Mouse (Mus musculus) forebrain, embryonic 14.5 days (tissue): ENCODE measurements at regions not wholly inside any gene's neighbourhood (a gene's known extent, or its start where the extent isn't known, plus 50 kb on each side); places are given as distances from the start of the nearest gene placed in this dataset.

ENCODE experiments used
- ATAC-seq: fragments of 200-750 bp; cut with Nextera tagmentation; 2 replicates; pipeline ENCODE4 v1.8.0; 2017; ENCODE audit warnings: mild to moderate bottlenecking, moderate library complexity
- DNase-seq: peaks from one replicate; pipeline ENCODE4 v3.0.0-alpha.2; 2015; ENCODE audit warnings: low spot score
- H3K27ac ChIP-seq: fragments of 300-500 bp; sonication (generic); 2 replicates; pipeline ENCODE4 v1.5.1; 2014; ENCODE audit warnings: low read depth, mild to moderate bottlenecking, control low read depth, low read length, moderate library complexity
- H3K27me3 ChIP-seq: fragments of 300-500 bp; sonication (generic); replicated peaks from 2 replicates; pipeline ENCODE4 v1.6.1; 2014; ENCODE audit warnings: low read length, control low read depth, mixed read lengths; ENCODE audit not compliant: control insufficient read depth, insufficient read depth
- H3K36me3 ChIP-seq: fragments of 300-500 bp; sonication (generic); 2 replicates; pipeline ENCODE4 v1.6.1; 2014; ENCODE audit warnings: low read length, control low read depth; ENCODE audit not compliant: control insufficient read depth, insufficient read depth
- H3K4me1 ChIP-seq: fragments of 300-500 bp; sonication (generic); 2 replicates; pipeline ENCODE4 v1.6.1; 2014; ENCODE audit warnings: antibody characterized with exemption, low read length, control low read depth; ENCODE audit not compliant: control insufficient read depth, insufficient read depth
- H3K4me2 ChIP-seq: fragments of 300-500 bp; sonication (generic); 2 replicates; pipeline ENCODE4 v1.6.1; 2014; ENCODE audit warnings: mild to moderate bottlenecking, control low read depth, low read length
- H3K4me3 ChIP-seq: fragments of 300-500 bp; sonication (generic); 2 replicates; pipeline ENCODE4 v1.5.1; 2014; ENCODE audit warnings: low read depth, low read length, control low read depth
- H3K9ac ChIP-seq: fragments of 300-500 bp; sonication (generic); 2 replicates; pipeline ENCODE4 v1.6.1; 2014; ENCODE audit warnings: mild to moderate bottlenecking, low read length, control low read depth, moderate library complexity
- H3K9me3 ChIP-seq: fragments of 300-500 bp; sonication (generic); replicated peaks from 2 replicates; pipeline ENCODE4 v1.6.1; 2016; ENCODE audit warnings: low read length, control low read depth, mixed read lengths; ENCODE audit not compliant: control insufficient read depth
- WGBS: fragments of 180-500 bp; shearing (Covaris S2); extraction: QIAGEN DNeasy Blood & Tissue Kit; methylation state at CpG from one replicate; pipeline ENCODE4 v1.1.7; 2014; 5-methylcytosine and 5-hydroxymethylcytosine counted together

GRCm38 (mm10) chr6:44210901-44211300 lies 544.8 kb upstream of the Tpk1 start:
- Histone ChIP-seq H3K4me2 (no peak overlapping the region), H3K4me3 (no peak overlapping the region), H3K9ac (no peak overlapping the region), H3K9me3 (no peaks in the 10 kb centered on the region), H3K27ac (no peak overlapping the region), H3K4me1 (no peaks in the 10 kb centered on the region), H3K27me3 (no peaks in the 10 kb centered on the region), H3K36me3 (no peaks in the 10 kb centered on the region)
- DNase-seq (no peak), ATAC-seq (no peak)
- WGBS: 66% methylated on average over 1 of the region's 1 CpGs

DNA sequence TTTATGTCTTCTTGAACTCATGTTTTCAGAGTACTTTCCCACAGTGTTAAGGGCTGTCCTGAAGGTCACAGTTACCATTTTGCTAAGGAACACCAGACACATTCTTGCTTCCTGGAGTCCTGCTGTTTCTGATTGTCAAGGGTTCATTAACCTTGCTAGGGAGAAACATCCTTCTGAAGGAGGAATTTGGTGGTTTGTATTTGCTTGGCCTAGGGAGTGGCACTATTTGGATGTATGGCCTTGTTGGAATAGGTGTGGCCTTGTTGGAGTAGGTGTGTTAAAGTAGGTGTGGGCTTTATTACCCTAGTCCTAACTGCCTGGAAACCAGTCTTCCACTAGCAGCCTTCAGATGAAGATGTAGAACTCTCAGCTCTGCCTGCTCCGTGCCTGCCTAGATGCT lies 538.4 kb upstream of the Tpk1 start:
- H3K36me3 ChIP-seq: no peaks in the 10 kb centered on the region
- H3K9ac ChIP-seq: no peak overlapping the region
- no peaks in the 10 kb centered on the region for H3K4me1 ChIP-seq
- WGBS: 94% methylated on average over 1 of the region's 1 CpGs
- no peaks in the 10 kb centered on the region for H3K9me3 ChIP-seq
- H3K27ac ChIP-seq: no peak overlapping the region
- no peaks in the 10 kb centered on the region for H3K27me3 ChIP-seq
- no peak for DNase-seq
- ATAC-seq: no peak
- no peak overlapping the region for H3K4me2 ChIP-seq
- H3K4me3 ChIP-seq: no peak overlapping the region

DNA sequence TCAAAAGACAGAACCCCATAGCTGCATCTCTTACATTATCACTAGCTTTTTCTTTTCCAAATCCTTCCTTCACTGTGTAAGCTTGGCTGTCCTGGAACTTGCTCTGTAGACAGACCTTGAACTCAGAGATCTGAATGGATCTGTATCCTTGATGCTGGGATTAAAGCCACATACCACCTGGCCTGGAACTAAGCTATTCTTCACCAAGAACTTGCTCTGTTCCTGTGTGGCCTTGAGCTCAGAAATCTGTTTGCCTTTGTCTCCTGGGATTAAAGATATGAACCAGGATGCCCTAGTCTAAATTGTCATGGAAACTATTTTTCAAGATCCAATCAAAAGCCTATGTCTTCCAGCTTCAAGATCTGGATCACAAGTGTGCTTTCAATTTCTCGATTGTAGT lies 537.8 kb upstream of the Tpk1 start:
- H3K27me3 ChIP-seq: no peaks in the 10 kb centered on the region
- no peaks in the 10 kb centered on the region for H3K36me3 ChIP-seq
- no peaks in the 10 kb centered on the region for H3K4me1 ChIP-seq
- 73% methylated on average over 1 of the region's 1 CpGs for WGBS
- no peak overlapping the region for H3K9ac ChIP-seq
- H3K4me3 ChIP-seq: no peak overlapping the region
- H3K4me2 ChIP-seq: no peak overlapping the region
- H3K9me3 ChIP-seq: no peaks in the 10 kb centered on the region
- DNase-seq (no peak), ATAC-seq (no peak)
- H3K27ac ChIP-seq: no peak overlapping the region

- 78% methylated on average over 4 of the region's 4 CpGs for WGBS
- peak; percentile 23 for DNase-seq
These were observed 513.8 kb upstream of the Tpk1 start for GRCm38 (mm10) chr6:44179927-44180326.

More at GRCm38 (mm10) chr6:44179927-44180326, 513.8 kb upstream of the Tpk1 start:
- no peak overlapping the region for H3K4me3 ChIP-seq
- H3K36me3 ChIP-seq: no peaks in the 10 kb centered on the region
- no peak for ATAC-seq
- H3K9ac ChIP-seq: no peak overlapping the region
- no peaks in the 10 kb centered on the region for H3K9me3 ChIP-seq
- H3K27me3 ChIP-seq: no peaks in the 10 kb centered on the region
- H3K4me2 ChIP-seq: no peak overlapping the region
- H3K27ac ChIP-seq: no peak overlapping the region
- H3K4me1 ChIP-seq: no peaks in the 10 kb centered on the region
